Mouse (Mus musculus) left cerebral cortex, postnatal 10 days (tissue): ENCODE measurements around the gene Pla2g2e. TPM values are rescaled to one million over a fixed set of nuclear protein-coding genes. Genes with fewer than 3 reads are reported as not detected.

Experiments used
- total RNA-seq, 2 experiments: library from RNA; stranded (reverse); gene quantifications; 2 replicates each; pipeline ENCODE4 v1.2.3; 2021

Pla2g2e gene
- total RNA-seq, 2 experiments from 2014 or later, result not detected

Other genes with a start within 250 kb of the Pla2g2e start
- gene Vwa5b1, start 242.1 kb upstream of the Pla2g2e start, total RNA-seq, result 1 to 10 TPM; 3.6 to 4.0 TPM
- not detected for gene Pla2g2c, start 153.2 kb upstream of the Pla2g2e start, total RNA-seq
- gene Ubxn10, start 140.8 kb upstream of the Pla2g2e start, total RNA-seq, result 1 to 10 TPM; 1.1 to 1.3 TPM
- not detected for gene Pla2g2f, start 120.3 kb upstream of the Pla2g2e start, total RNA-seq
- under 1 TPM in 1 of 2 experiments, not detected in 1; 0.16 TPM for gene Pla2g2d, start 102.2 kb upstream of the Pla2g2e start, total RNA-seq
- gene Pla2g5, start 14.5 kb upstream of the Pla2g2e start, total RNA-seq, result 1 to 10 TPM; 1.2 to 1.3 TPM
- gene Gm13030, start 4.0 kb upstream of the Pla2g2e start, total RNA-seq, result not detected
- 10 to 100 TPM; 13.1 to 13.7 TPM for gene Otud3, start 36.0 kb downstream of the Pla2g2e start, total RNA-seq
- not detected for gene Rnf186, start 89.2 kb downstream of the Pla2g2e start, total RNA-seq
- gene Tmco4, start 94.9 kb downstream of the Pla2g2e start, total RNA-seq, result 1 to 10 TPM; 1.3 to 1.7 TPM
- gene Htr6, start 197.6 kb downstream of the Pla2g2e start, total RNA-seq, result 1 to 10 TPM; 3.6 to 3.8 TPM
- gene Nbl1, start 215.1 kb downstream of the Pla2g2e start, total RNA-seq, result 10 to 100 TPM; 34.0 to 37.0 TPM